Mouse (Mus musculus): Measurements from ENCODE around the gene Sepsecs.

DNA sequence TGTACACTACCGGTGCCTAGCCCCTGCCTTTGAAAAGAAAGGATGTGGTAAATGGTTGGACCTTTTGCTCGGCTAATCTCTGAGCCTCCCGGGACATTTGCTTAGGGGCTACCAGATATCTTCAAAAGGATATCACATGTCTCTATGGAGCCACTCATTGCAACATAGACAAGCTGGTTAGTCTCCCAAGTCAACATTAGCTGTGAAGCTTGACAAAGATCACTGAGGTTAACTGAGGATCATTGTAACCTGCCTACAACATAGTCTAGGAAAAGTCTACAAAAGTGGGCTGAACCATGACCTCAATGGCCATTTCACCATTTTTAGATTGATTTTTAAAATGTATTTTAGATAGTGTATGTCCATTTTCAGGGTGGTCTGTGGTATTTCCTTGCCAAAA, 1.2 kb upstream of the Sepsecs start:
- TF ChIP-seq TAL1 (IDR thresholded peaks at IDR 0.05; ENCODE audit: low read length) (no peak), GATA1 (IDR thresholded peaks at IDR 0.05; ENCODE audit: low read length) (no peak)

Data from erythroblast, embryonic 14.5 days (primary cell).